Comparison of ENCODE assay signal across 7 mouse cellular contexts in genomic region chr13:59515074-59515473, GRCm38 (mm10).
DNase-seq lines count a peak whose midpoint lies in the region; ATAC-seq and TF ChIP-seq lines count a peak whose summit lies in the region.

No protein-coding gene starts in this region.

- H3K27ac ChIP-seq in midbrain, embryonic 11.5 days (ENCODE audit: low read depth, low read length): no peak overlapping the region
- no peak overlapping the region for H3K27ac ChIP-seq in midbrain, embryonic 16.5 days (ENCODE audit: low read length)
- no peak overlapping the region for H3K27ac ChIP-seq in MEL (ENCODE audit: control insufficient read depth, low read depth, low read length)
- no peak overlapping the region for H3K27ac ChIP-seq in lung, postnatal 0 days (ENCODE audit: low read length)

- 20% methylated on average over 7 of the region's 7 CpGs for WGBS in midbrain, embryonic 11.5 days
- 20% methylated on average over 7 of the region's 7 CpGs for WGBS in midbrain, embryonic 16.5 days
- 33% methylated on average over 7 of the region's 7 CpGs for WGBS in lung, postnatal 0 days

- H3K4me1 ChIP-seq in midbrain, embryonic 11.5 days (ENCODE audit: control insufficient read depth, insufficient read depth, low read length): no peaks in the 10 kb centered on the region
- no peaks in the 10 kb centered on the region for H3K4me1 ChIP-seq in midbrain, embryonic 16.5 days (ENCODE audit: control insufficient read depth, insufficient read depth, low read length)
- peaks cover 0 to 3% of the 10 kb centered on the region in 2 experiments; a peak in 2 of 4 replicates for H3K4me1 ChIP-seq in MEL (ENCODE audit: control insufficient read depth in 1 of 2, insufficient read depth in 2 of 2, low read length in 2 of 2)
- H3K4me1 ChIP-seq in lung, postnatal 0 days (ENCODE audit: insufficient read depth, low read depth, low read length): peaks cover 2% of the 10 kb centered on the region; the same call in 1 of the 2 replicates

- peak; percentile 86 for DNase-seq in midbrain, embryonic 11.5 days (ENCODE audit: low spot score, missing footprints)
- DNase-seq in MEL (ENCODE audit: low read depth, low spot score): peak; percentile 53
- peak; percentile 38 for DNase-seq in brain, embryonic 14.5 days (ENCODE audit: low read depth)
- peak; percentile 39 for DNase-seq in gastrocnemius, postnatal 14 days
- peak; percentile 40 for DNase-seq in lung, postnatal 0 days (ENCODE audit: low spot score)
- DNase-seq in thymus, postnatal 36 days: peak; percentile 23

- TF ChIP-seq POLR2A in MEL (IDR thresholded peaks at IDR 0.05; ENCODE audit: control insufficient read depth in 1 of 2, insufficient read depth in 1 of 2, low read depth in 1 of 2, low read length in 2 of 2, poor library complexity in 1 of 2): no peak
- no peak for TF ChIP-seq POLR2A in brain, embryonic 14.5 days (IDR thresholded peaks at IDR 0.05; ENCODE audit: borderline replicate concordance, extremely low read depth, insufficient read depth, insufficient read length, poor library complexity, severe bottlenecking)

- peak; percentile 52 to 69 (median 56) for TF ChIP-seq CTCF in MEL (IDR thresholded peaks at IDR 0.05 in 2 of 3, conservative IDR thresholded peaks at IDR 0.05 in 1 of 3; ENCODE audit: control insufficient read depth in 1 of 3, insufficient read depth in 1 of 3, low read depth in 2 of 3, low read length in 3 of 3, poor library complexity in 1 of 3, severe bottlenecking in 1 of 3)
- TF ChIP-seq CTCF in brain, embryonic 14.5 days (IDR thresholded peaks at IDR 0.05; ENCODE audit: borderline replicate concordance, extremely low read depth, insufficient read depth, insufficient read length): peak; percentile 50; the same call in 1 of the 2 replicates
- peak; percentile 73 for TF ChIP-seq CTCF in lung, postnatal 0 days (IDR thresholded peaks at IDR 0.05)

- no peaks in the 10 kb centered on the region for H3K79me2 ChIP-seq in MEL (ENCODE audit: control insufficient read depth, insufficient read depth, low read length, poor library complexity)

- ATAC-seq in midbrain, embryonic 11.5 days (ENCODE audit: low FRiP score): no peak
- no peak for ATAC-seq in midbrain, embryonic 16.5 days
- ATAC-seq in lung, postnatal 0 days: peak; percentile 57

- H3K27me3 ChIP-seq in midbrain, embryonic 11.5 days (ENCODE audit: control insufficient read depth, insufficient read depth, low read length): no peaks in the 10 kb centered on the region
- H3K27me3 ChIP-seq in midbrain, embryonic 16.5 days (ENCODE audit: control insufficient read depth, insufficient read depth, low read depth, low read length): no peaks in the 10 kb centered on the region
- no peaks in the 10 kb centered on the region for H3K27me3 ChIP-seq in MEL (ENCODE audit: control insufficient read depth in 1 of 2, insufficient read depth in 2 of 2, low read length in 2 of 2)
- H3K27me3 ChIP-seq in lung, postnatal 0 days (replicated peaks; ENCODE audit: insufficient read depth, low read length): no peaks in the 10 kb centered on the region

- no peak overlapping the region for H3K4me2 ChIP-seq in midbrain, embryonic 11.5 days
- H3K4me2 ChIP-seq in midbrain, embryonic 16.5 days (ENCODE audit: low read length): no peak overlapping the region
- no peak overlapping the region for H3K4me2 ChIP-seq in lung, postnatal 0 days (replicated peaks; ENCODE audit: low read depth, low read length)

- TF ChIP-seq RAD21 in MEL (IDR thresholded peaks at IDR 0.05; ENCODE audit: low read depth, low read length): peak; percentile 36

- H3K9ac ChIP-seq in midbrain, embryonic 11.5 days (ENCODE audit: low read length): no peak overlapping the region
- no peak overlapping the region for H3K9ac ChIP-seq in midbrain, embryonic 16.5 days (ENCODE audit: low read depth, low read length)
- no peak overlapping the region for H3K9ac ChIP-seq in MEL (ENCODE audit: control insufficient read depth, low read depth, low read length, poor library complexity, severe bottlenecking)
- no peak overlapping the region for H3K9ac ChIP-seq in lung, postnatal 0 days (replicated peaks; ENCODE audit: low read depth)

- H3K36me3 ChIP-seq in midbrain, embryonic 11.5 days (ENCODE audit: control insufficient read depth, insufficient read depth, low read length): no peaks in the 10 kb centered on the region
- peaks cover 5% of the 10 kb centered on the region for H3K36me3 ChIP-seq in midbrain, embryonic 16.5 days (ENCODE audit: control insufficient read depth, insufficient read depth, low read length)
- peaks cover 2 to 8% of the 10 kb centered on the region in 2 experiments; a peak in 3 of 4 replicates for H3K36me3 ChIP-seq in MEL (ENCODE audit: control insufficient read depth in 1 of 2, insufficient read depth in 2 of 2, low read length in 2 of 2)
- H3K36me3 ChIP-seq in lung, postnatal 0 days (ENCODE audit: insufficient read depth, low read length): no peaks in the 10 kb centered on the region

- no peaks in the 10 kb centered on the region for H3K9me3 ChIP-seq in midbrain, embryonic 11.5 days (ENCODE audit: control insufficient read depth, low read length)
- no peaks in the 10 kb centered on the region for H3K9me3 ChIP-seq in midbrain, embryonic 16.5 days (replicated peaks; ENCODE audit: control insufficient read depth, low read length, poor library complexity, severe bottlenecking)
- no peaks in the 10 kb centered on the region for H3K9me3 ChIP-seq in MEL (replicated peaks; ENCODE audit: insufficient read depth, low read length)
- no peaks in the 10 kb centered on the region for H3K9me3 ChIP-seq in lung, postnatal 0 days (ENCODE audit: low read length)

- H3K4me3 ChIP-seq in midbrain, embryonic 11.5 days (ENCODE audit: low read depth, low read length): no peak overlapping the region
- H3K4me3 ChIP-seq in midbrain, embryonic 16.5 days (ENCODE audit: low read depth, low read length): no peak overlapping the region
- no peak overlapping the region for H3K4me3 ChIP-seq in MEL (ENCODE audit: control insufficient read depth in 1 of 2, insufficient read depth in 1 of 2, low read depth in 2 of 2, low read length in 2 of 2)
- no peak overlapping the region for H3K4me3 ChIP-seq in lung, postnatal 0 days (ENCODE audit: low read depth, low read length)

- intact Hi-C loops in gastrocnemius, postnatal 14 days (cut with DNase I; ENCODE audit: low total_unique reads): loop anchor here (5.0 kb wide), 1 partner anchor 212 kb away; no protein-coding TSS in a partner anchor

- no peak for TF ChIP-seq EP300 in MEL (IDR thresholded peaks at IDR 0.05; ENCODE audit: low read depth in 1 of 2, low read length in 2 of 2)
- no peak for TF ChIP-seq EP300 in lung, postnatal 0 days (IDR thresholded peaks at IDR 0.05)

TF ChIP-seq in MEL, 35 proteins besides CTCF, POLR2A, EP300 and RAD21:
- TF ChIP-seq SIN3A (IDR thresholded peaks at IDR 0.05; ENCODE audit: low read length) (no peak), ZKSCAN1 (IDR thresholded peaks at IDR 0.05; ENCODE audit: low read depth, low read length) (no peak), SMC3 (IDR thresholded peaks at IDR 0.05; ENCODE audit: low read depth, low read length) (peak; percentile 51), NRF1 (IDR thresholded peaks at IDR 0.05; ENCODE audit: insufficient read depth, low read depth, low read length, poor library complexity, severe bottlenecking) (no peak), HCFC1 (IDR thresholded peaks at IDR 0.05; ENCODE audit: low read depth, low read length) (no peak)

Comparison
In these comparisons a context has a peak if more than half of its experiments do, and no peak if none do; other contexts are left out.
1. DNase-seq: peak in every context shown above with its lines; median percentile 86 in midbrain, embryonic 11.5 days; 53 in MEL; 40 in lung, postnatal 0 days; 39 in gastrocnemius, postnatal 14 days; 38 in brain, embryonic 14.5 days; 23 in thymus, postnatal 36 days.